In the genomic region with DNA sequence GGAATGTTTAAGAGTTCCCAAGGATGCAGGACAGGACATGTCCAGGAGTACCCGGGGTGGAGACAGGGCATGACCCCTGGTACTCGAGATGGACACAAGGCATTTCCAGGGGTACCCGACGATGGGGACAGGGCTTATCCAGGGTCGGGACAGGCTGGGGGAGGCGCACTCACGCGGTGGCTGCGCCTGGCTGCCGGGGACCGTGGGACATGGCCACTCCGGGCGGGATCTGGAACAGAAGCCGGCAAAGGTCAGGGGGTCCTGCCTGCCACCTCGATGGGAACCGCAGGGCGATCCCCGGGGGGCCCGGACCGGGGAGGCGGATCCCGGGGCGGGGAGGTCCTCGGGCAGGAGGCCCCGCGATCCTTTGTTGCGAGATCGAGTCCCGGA, we compare ENCODE assay signal across 9 mouse cellular contexts. TPM values are rescaled to one million over a fixed set of nuclear protein-coding genes. Genes with fewer than 3 reads are reported as not detected.
DNase-seq lines count a peak whose midpoint lies in the region; ATAC-seq and TF ChIP-seq lines count a peak whose summit lies in the region.
"Had no signal": no experiment of that assay in that cellular context is flagged by ENCODE, and none has a peak within 500 bp of the region (broad histone marks: within the 10 kb centered on the region; RNA-seq: fewer than 3 reads in every experiment).

No protein-coding gene starts in this region.

- peak overlapping the region; percentile 74 for H3K27ac ChIP-seq in heart, embryonic 12.5 days (ENCODE audit: poor library complexity, severe bottlenecking)
- 0 out of 2 replicates have a peak overlapping the region, but pooled peaks have one; percentile 2 for H3K27ac ChIP-seq in CH12.LX (ENCODE audit: insufficient read depth, low read depth)
- peak overlapping the region; percentile 44 for H3K27ac ChIP-seq in forebrain, embryonic 13.5 days
- peak overlapping the region; percentile 80 for H3K27ac ChIP-seq in liver, embryonic 14.5 days

- no peaks in the 10 kb centered on the region for H3K79me2 ChIP-seq in CH12.LX (replicated peaks; ENCODE audit: control insufficient read depth, extremely low read depth, insufficient read depth, poor library complexity, severe bottlenecking)

- in situ Hi-C loops in CH12.LX (cut with MboI; ENCODE audit: low pct_ligation_motif_present, low pct_unique_long_range_greater_than_20kb, low sequenced_read_pairs), result loop anchor here (10.0 kb wide), 1 partner anchor 155 kb away; no protein-coding TSS in a partner anchor

- H3K4me2 ChIP-seq in heart, embryonic 12.5 days, result peak overlapping the region; percentile 70
- H3K4me2 ChIP-seq in CH12.LX (ENCODE audit: insufficient read depth, low read depth, poor library complexity, severe bottlenecking), result peak overlapping the region; percentile 89
- peak overlapping the region; percentile 95 for H3K4me2 ChIP-seq in forebrain, embryonic 13.5 days
- peak overlapping the region; percentile 79 for H3K4me2 ChIP-seq in liver, embryonic 14.5 days (ENCODE audit: low read depth)

- DNase-seq in heart, adult 11 months, result no peak
- DNase-seq in CH12.LX (ENCODE audit: extremely low read depth), result no peak
- DNase-seq in liver, embryonic 14.5 days (ENCODE audit: low read depth in 3 of 3, low spot score in 3 of 3), result no peak
- DNase-seq in ovary, postnatal 10 days (ENCODE audit: low spot score), result no peak
- DNase-seq in gastrocnemius, adult 8-10 months (ENCODE audit: low spot score in 2 of 2), result no peak
- DNase-seq in gastrocnemius, adult 18-20 months (ENCODE audit: low spot score), result no peak

- no peak for TF ChIP-seq EP300 in CH12.LX (IDR thresholded peaks at IDR 0.05; ENCODE audit: low read length)
- TF ChIP-seq EP300 in liver, embryonic 14.5 days (IDR thresholded peaks at IDR 0.05; ENCODE audit: low read depth), result no peak

- H3K36me3 ChIP-seq in heart, embryonic 12.5 days, result peaks cover 26% of the 10 kb centered on the region
- peaks cover 20 to 37% of the 10 kb centered on the region in 2 experiments for H3K36me3 ChIP-seq in CH12.LX (replicated peaks in 1 of 2; ENCODE audit: control insufficient read depth in 1 of 2, insufficient read depth in 1 of 2, low read length in 1 of 2)
- H3K36me3 ChIP-seq in forebrain, embryonic 13.5 days (ENCODE audit: poor library complexity, severe bottlenecking), result peaks cover 16% of the 10 kb centered on the region
- peaks cover 4% of the 10 kb centered on the region for H3K36me3 ChIP-seq in liver, embryonic 14.5 days (replicated peaks; ENCODE audit: control insufficient read depth, insufficient read depth, low read depth)

- ATAC-seq in heart, embryonic 12.5 days (ENCODE audit: insufficient number of reproducible peaks, low FRiP score), result peak; percentile 1
- peak; percentile 5; the same call in 1 of the 2 replicates for ATAC-seq in forebrain, embryonic 13.5 days
- ATAC-seq in liver, embryonic 14.5 days (ENCODE audit: insufficient read depth), result no peak; the same call in 1 of the 2 replicates

- 1% methylated on average over 28 of the region's 29 CpGs for WGBS in heart, embryonic 12.5 days
- 0% methylated on average over 25 of the region's 29 CpGs for WGBS in forebrain, embryonic 13.5 days
- under 1% methylated on average over 29 of the region's 29 CpGs for WGBS in liver, embryonic 14.5 days (ENCODE audit: insufficient replicate concordance)

- TF ChIP-seq RAD21 in CH12.LX (IDR thresholded peaks at IDR 0.05; ENCODE audit: low read depth, low read length), result no peak

- no peak for TF ChIP-seq CTCF in CH12.LX (conservative IDR thresholded peaks at IDR 0.05 in 1 of 2, IDR thresholded peaks at IDR 0.05 in 1 of 2; ENCODE audit: low read depth in 2 of 2, low read length in 2 of 2)
- no peak for TF ChIP-seq CTCF in liver, embryonic 14.5 days (IDR thresholded peaks at IDR 0.05; ENCODE audit: low read depth)

- 0 out of 2 replicates have a peak, but pooled peaks cover 4% of the 10 kb centered on the region for H3K27me3 ChIP-seq in heart, embryonic 12.5 days (replicated peaks)
- no peaks in the 10 kb centered on the region for H3K27me3 ChIP-seq in CH12.LX (replicated peaks)
- H3K27me3 ChIP-seq in forebrain, embryonic 13.5 days, result peaks cover 30% of the 10 kb centered on the region
- peaks cover 8% of the 10 kb centered on the region for H3K27me3 ChIP-seq in liver, embryonic 14.5 days (ENCODE audit: control insufficient read depth, insufficient read depth, low read length)

- no peaks in the 10 kb centered on the region for H3K9me3 ChIP-seq in heart, embryonic 12.5 days (replicated peaks)
- H3K9me3 ChIP-seq in CH12.LX (replicated peaks; ENCODE audit: low read length), result no peaks in the 10 kb centered on the region
- H3K9me3 ChIP-seq in forebrain, embryonic 13.5 days (replicated peaks), result no peaks in the 10 kb centered on the region
- no peaks in the 10 kb centered on the region for H3K9me3 ChIP-seq in liver, embryonic 14.5 days (ENCODE audit: control insufficient read depth, low read length)

- H3K9ac ChIP-seq in heart, embryonic 12.5 days, result peak overlapping the region; percentile 94
- peak overlapping the region; percentile 80 for H3K9ac ChIP-seq in CH12.LX (ENCODE audit: insufficient read depth, low read depth)
- H3K9ac ChIP-seq in forebrain, embryonic 13.5 days, result peak overlapping the region; percentile 82
- H3K9ac ChIP-seq in liver, embryonic 14.5 days (replicated peaks), result peak overlapping the region; percentile 93

- peak overlapping the region; percentile 85 for H3K4me3 ChIP-seq in heart, embryonic 12.5 days
- H3K4me3 ChIP-seq in CH12.LX (replicated peaks in 1 of 3; ENCODE audit: low read depth in 2 of 3, low read length in 2 of 3, poor library complexity in 1 of 3), result peak overlapping the region; percentile 74 to 89 (median 80)
- H3K4me3 ChIP-seq in forebrain, embryonic 13.5 days, result peak overlapping the region; percentile 77
- peak overlapping the region; percentile 79 to 84 for H3K4me3 ChIP-seq in liver, embryonic 14.5 days (ENCODE audit: insufficient read depth in 1 of 2, low read depth in 2 of 2, low read length in 2 of 2)

- H3K4me1 ChIP-seq in heart, embryonic 12.5 days (replicated peaks), result peaks cover 45% of the 10 kb centered on the region
- H3K4me1 ChIP-seq in CH12.LX (ENCODE audit: control insufficient read depth in 1 of 2, insufficient read depth in 2 of 2), result peaks cover 7 to 36% of the 10 kb centered on the region in 2 experiments
- H3K4me1 ChIP-seq in forebrain, embryonic 13.5 days, result peaks cover 32% of the 10 kb centered on the region
- peaks cover 40 to 43% of the 10 kb centered on the region in 2 experiments for H3K4me1 ChIP-seq in liver, embryonic 14.5 days (replicated peaks; ENCODE audit: control insufficient read depth in 2 of 2, insufficient read depth in 2 of 2, low read length in 1 of 2)

- dilution Hi-C loops in CH12.LX (cut with MboI; ENCODE audit: extremely low pct_ligation_motif_present, extremely low pct_unique_long_range_greater_than_20kb, low sequenced_read_pairs), result no loop called here

- TF ChIP-seq POLR2A in CH12.LX (IDR thresholded peaks at IDR 0.05; ENCODE audit: low read depth, low read length), result no peak

RNA-seq across cellular contexts. Expression of a gene that starts 0.3 kb away (rescaled TPM):
- polyA plus RNA-seq in heart, embryonic 12.5 days (2016; fragmentation: Nextera tagmentation; extraction: Ambion mirVana), result 107 and 109 TPM in 2 replicates
- total RNA-seq in CH12.LX (2012; rRNA removed), result 17.0 and 18.7 TPM in 2 replicates
- total RNA-seq in CH12.LX (2014; rRNA removed), result 7.4 and 7.9 TPM in 2 replicates
- 37.3 and 39.6 TPM in 2 replicates for polyA plus RNA-seq in CH12.LX (2012; ENCODE audit: insufficient read length, low read depth)
- 60.6 and 61.1 TPM in 2 replicates for polyA plus RNA-seq in forebrain, embryonic 13.5 days (2015; fragmentation: Nextera tagmentation; extraction: Ambion mirVana)
- polyA plus RNA-seq in liver, embryonic 14.5 days (2012; rRNA removed), result 20.6 and 24.9 TPM in 2 replicates
- polyA plus RNA-seq in liver, embryonic 14.5 days (2014; fragmentation: Nextera tagmentation; extraction: Ambion mirVana), result 20.3 and 23.7 TPM in 2 replicates
- 10 to 100 TPM; 16.9 to 22.8 (median 21.1) TPM for total RNA-seq in gastrocnemius, adult 8-10 months (2022)
- 10 to 100 TPM; 14.7 to 19.6 TPM for total RNA-seq in gastrocnemius, adult 18-20 months (2021)

RNA-seq across cellular contexts. Expression of a gene that starts 6.9 kb away (rescaled TPM):
- not detected in 2 replicates for polyA plus RNA-seq in heart, embryonic 12.5 days (2016; fragmentation: Nextera tagmentation; extraction: Ambion mirVana)
- total RNA-seq in CH12.LX (2012; rRNA removed) (0.04 and 0.08 TPM in 2 replicates), CH12.LX (2014; rRNA removed) (not detected in 2 replicates)
- polyA plus RNA-seq in CH12.LX (2012; ENCODE audit: insufficient read length, low read depth), result 0.09 TPM in 1 of 2 replicates, not detected in the other
- polyA plus RNA-seq in forebrain, embryonic 13.5 days (2015; fragmentation: Nextera tagmentation; extraction: Ambion mirVana), result not detected in 2 replicates
- 0.01 TPM in 2 replicates for polyA plus RNA-seq in liver, embryonic 14.5 days (2012; rRNA removed)
- not detected in 2 replicates for polyA plus RNA-seq in liver, embryonic 14.5 days (2014; fragmentation: Nextera tagmentation; extraction: Ambion mirVana)
- 1 to 10 TPM in 1 of 4 experiments, under 1 TPM in 3; 0.46 to 1.2 (median 0.73) TPM for total RNA-seq in gastrocnemius, adult 8-10 months (2022)
- total RNA-seq in gastrocnemius, adult 18-20 months (2021), result 1 to 10 TPM in 1 of 2 experiments, under 1 TPM in 1; 0.39 to 1.4 TPM
- total RNA-seq: neutrophil, adult 5-6 weeks had no signal

RNA-seq across cellular contexts. Expression of a gene that starts 7.3 kb away (rescaled TPM):
- polyA plus RNA-seq in heart, embryonic 12.5 days (2016; fragmentation: Nextera tagmentation; extraction: Ambion mirVana), result 13.0 and 13.4 TPM in 2 replicates
- total RNA-seq in CH12.LX (2012; rRNA removed) (9.5 and 12.9 TPM in 2 replicates), CH12.LX (2014; rRNA removed) (4.0 and 5.2 TPM in 2 replicates)
- 7.4 and 8.7 TPM in 2 replicates for polyA plus RNA-seq in CH12.LX (2012; ENCODE audit: insufficient read length, low read depth)
- 6.3 and 6.8 TPM in 2 replicates for polyA plus RNA-seq in forebrain, embryonic 13.5 days (2015; fragmentation: Nextera tagmentation; extraction: Ambion mirVana)
- polyA plus RNA-seq in liver, embryonic 14.5 days (2012; rRNA removed), result 8.4 and 9.3 TPM in 2 replicates
- polyA plus RNA-seq in liver, embryonic 14.5 days (2014; fragmentation: Nextera tagmentation; extraction: Ambion mirVana), result 6.1 and 8.3 TPM in 2 replicates
- total RNA-seq in gastrocnemius, adult 8-10 months (2022), result 1 to 10 TPM; 1.7 to 3.1 (median 2.1) TPM
- total RNA-seq in gastrocnemius, adult 18-20 months (2021), result 1 to 10 TPM; 2.3 to 2.8 TPM

RNA-seq across cellular contexts. Expression of a gene that starts 15.7 kb away (rescaled TPM):
- 0.82 and 0.91 TPM in 2 replicates for polyA plus RNA-seq in heart, embryonic 12.5 days (2016; fragmentation: Nextera tagmentation; extraction: Ambion mirVana)
- total RNA-seq in CH12.LX (2012; rRNA removed) (5.2 and 7.2 TPM in 2 replicates), CH12.LX (2014; rRNA removed) (0.23 TPM in 1 of 2 replicates, not detected in the other)
- polyA plus RNA-seq in CH12.LX (2012; ENCODE audit: insufficient read length, low read depth), result 2.2 and 2.7 TPM in 2 replicates
- polyA plus RNA-seq in forebrain, embryonic 13.5 days (2015; fragmentation: Nextera tagmentation; extraction: Ambion mirVana), result 0.44 and 0.45 TPM in 2 replicates
- polyA plus RNA-seq in liver, embryonic 14.5 days (2012; rRNA removed), result 0.55 and 0.78 TPM in 2 replicates
- polyA plus RNA-seq in liver, embryonic 14.5 days (2014; fragmentation: Nextera tagmentation; extraction: Ambion mirVana), result 0.44 and 0.60 TPM in 2 replicates
- total RNA-seq in gastrocnemius, adult 8-10 months (2022), result under 1 TPM; 0.22 to 0.68 (median 0.60) TPM
- under 1 TPM; 0.23 to 0.66 TPM for total RNA-seq in gastrocnemius, adult 18-20 months (2021)

RNA-seq across cellular contexts. Expression of a gene that starts 21.4 kb away (rescaled TPM):
- 13.4 TPM in 2 replicates for polyA plus RNA-seq in heart, embryonic 12.5 days (2016; fragmentation: Nextera tagmentation; extraction: Ambion mirVana)
- 0.13 and 0.21 TPM in 2 replicates for total RNA-seq in CH12.LX (2012; rRNA removed)
- total RNA-seq in CH12.LX (2014; rRNA removed), result 0.12 TPM in 1 of 2 replicates, not detected in the other
- 0.23 and 0.30 TPM in 2 replicates for polyA plus RNA-seq in CH12.LX (2012; ENCODE audit: insufficient read length, low read depth)
- polyA plus RNA-seq in forebrain, embryonic 13.5 days (2015; fragmentation: Nextera tagmentation; extraction: Ambion mirVana), result 2.6 and 3.8 TPM in 2 replicates
- polyA plus RNA-seq in liver, embryonic 14.5 days (2012; rRNA removed), result 2.4 and 3.1 TPM in 2 replicates
- polyA plus RNA-seq in liver, embryonic 14.5 days (2014; fragmentation: Nextera tagmentation; extraction: Ambion mirVana), result 1.9 and 3.3 TPM in 2 replicates
- under 1 TPM; 0.12 to 0.36 (median 0.19) TPM for total RNA-seq in gastrocnemius, adult 8-10 months (2022)
- total RNA-seq in gastrocnemius, adult 18-20 months (2021), result under 1 TPM; 0.16 to 0.55 TPM

Comparison
In these comparisons a context has a peak if more than half of its experiments do, and no peak if none do; other contexts are left out.
1. H3K27ac ChIP-seq: peak in every context shown above with its lines; median percentile 80 in liver, embryonic 14.5 days; 74 in heart, embryonic 12.5 days; 44 in forebrain, embryonic 13.5 days; 2 in CH12.LX.